Mouse (Mus musculus) mouse trophoblast stem cell (cell line): Measurements from ENCODE around the gene Gm5796.
"Not testable (repeated sequence)": the region's sequence is repeated elsewhere in the genome, so short reads cannot be mapped to it uniquely, and the experiment has no call there.

Experiments used
- in situ Hi-C, 2 experiments: fragments of 300-500 bp; cut with MseI, MboI; formaldehyde crosslinking; loops; 2 replicates in 1 of 2; 3 replicates in 1 of 2; pipeline ENCODE4 v1.15.1; 2025

The Gm5796 gene

DNA sequence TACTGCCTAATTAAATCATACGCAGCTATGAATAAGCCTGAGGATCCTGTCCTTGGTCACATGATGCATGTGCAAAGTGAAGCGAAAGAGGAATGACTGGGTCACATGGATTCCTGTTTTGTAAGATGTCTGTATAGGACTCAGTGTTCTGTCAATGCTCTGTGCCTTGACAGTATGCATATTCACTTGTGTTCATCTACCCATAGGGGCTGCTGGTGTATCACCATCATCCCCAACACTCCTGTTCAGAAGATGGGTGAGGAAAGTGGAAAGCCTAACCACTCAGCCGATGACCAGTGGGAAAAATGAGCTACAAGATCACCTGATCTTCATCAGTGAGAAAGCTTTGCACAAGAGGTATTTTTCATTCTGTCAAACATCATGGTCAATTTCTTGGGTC lies at the start of gene Gm5796:
TSS of gene Gm5796 (plus strand) at position 301 of the 400 bp plus-strand sequence.
- in situ Hi-C loops: not testable (repeated sequence)

DNA sequence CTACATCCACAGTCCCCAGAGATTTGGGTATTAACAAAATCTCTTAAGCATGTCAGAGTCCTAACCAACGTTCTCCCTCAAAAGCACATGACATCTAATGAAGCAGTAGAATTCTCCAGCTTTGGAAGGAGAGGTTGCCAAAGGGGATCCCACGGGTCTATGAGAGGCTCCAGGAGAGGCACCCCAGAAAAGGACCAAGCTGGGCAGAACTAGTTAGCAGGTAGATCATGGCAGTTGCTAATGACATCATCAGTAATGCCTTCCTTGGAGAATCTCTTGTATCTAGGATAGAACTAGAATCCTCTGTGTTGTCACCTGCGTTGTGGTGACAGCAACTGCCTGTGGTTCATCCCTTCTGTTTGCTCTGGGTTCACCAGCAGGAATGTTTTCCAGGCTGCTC lies 25.6 kb upstream of the Gm5796 start, which contains the start of gene Gm3099:
TSS of gene Gm3099 (plus strand) at position 301 of the 400 bp plus-strand sequence.
- in situ Hi-C loops: not testable (repeated sequence)

DNA sequence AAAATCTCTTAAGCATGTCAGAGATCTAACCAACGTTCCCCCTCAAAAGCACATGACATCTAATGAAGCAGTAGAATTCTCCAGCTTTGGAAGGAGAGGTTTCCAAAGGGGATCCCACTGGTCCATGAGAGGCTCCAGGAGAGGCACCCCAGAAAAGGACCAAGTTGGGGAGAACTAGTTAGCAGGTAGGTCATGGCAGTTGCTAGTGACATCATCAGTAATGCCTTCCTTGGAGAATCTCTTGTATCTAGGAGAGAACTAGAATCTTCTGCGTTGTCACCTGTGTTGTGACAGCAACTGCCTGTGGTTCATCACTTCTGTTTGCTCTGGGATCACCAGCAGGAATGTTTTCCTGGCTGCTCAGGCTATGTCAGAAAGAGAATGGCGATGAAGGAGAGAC lies 60.1 kb downstream of the Gm5796 start, which contains the start of gene Gm3115:
TSS of gene Gm3115 (plus strand) at position 301 of the 400 bp plus-strand sequence.
- in situ Hi-C loops: not testable (repeated sequence)
